Mouse (Mus musculus) 3134 (cell line): ENCODE results near the gene Bpi.

Experiments
- DNase-seq: peaks from one replicate; pipeline ENCODE4 v3.0.0-alpha.2; 2011; ENCODE audit warnings: low spot score; ENCODE audit not compliant: insufficient read length; ENCODE audit errors: extremely low read depth

Bpi gene

GRCm38 (mm10) chr2:158241126-158241738 lies 16.7 kb upstream of the Bpi start:
- DNase-seq, result no peak

GRCm38 (mm10) chr2:158242170-158242896 lies 15.6 kb upstream of the Bpi start:
- no peak for DNase-seq

GRCm38 (mm10) chr2:158243129-158243870 lies 14.6 kb upstream of the Bpi start:
- DNase-seq, result no peak

GRCm38 (mm10) chr2:158245072-158245817 lies 12.6 kb upstream of the Bpi start:
- no peak for DNase-seq

GRCm38 (mm10) chr2:158247852-158248251 lies 10.0 kb upstream of the Bpi start:
- DNase-seq, result no peak

GRCm38 (mm10) chr2:158248318-158248717 lies 9.6 kb upstream of the Bpi start:
- no peak for DNase-seq

- no peak for DNase-seq
These were observed 7.3 kb upstream of the Bpi start for GRCm38 (mm10) chr2:158250558-158250957.

GRCm38 (mm10) chr2:158253806-158254205 lies 4.1 kb upstream of the Bpi start:
- no peak for DNase-seq

- DNase-seq, result no peak
These were observed 1.0 kb upstream of the Bpi start for GRCm38 (mm10) chr2:158256894-158257293.

- no peak for DNase-seq
These were observed 887 bp downstream of the Bpi start for GRCm38 (mm10) chr2:158258781-158259180.

- no peak for DNase-seq
These were observed 1.6 kb downstream of the Bpi start for GRCm38 (mm10) chr2:158259498-158259897.

GRCm38 (mm10) chr2:158264877-158265276 lies 7.0 kb downstream of the Bpi start:
- no peak for DNase-seq

GRCm38 (mm10) chr2:158270017-158270416 lies 12.1 kb downstream of the Bpi start:
- DNase-seq, result no peak

GRCm38 (mm10) chr2:158273646-158274045 lies 15.8 kb downstream of the Bpi start:
- DNase-seq, result no peak

GRCm38 (mm10) chr2:158275349-158275748 lies 17.5 kb downstream of the Bpi start:
- DNase-seq, result no peak

- no peak for DNase-seq
These were observed 17.9 kb downstream of the Bpi start for GRCm38 (mm10) chr2:158275811-158276210.

- no peak for DNase-seq
These were observed 18.6 kb downstream of the Bpi start for GRCm38 (mm10) chr2:158276451-158276850.

- no peak for DNase-seq
These were observed 19.0 kb downstream of the Bpi start for GRCm38 (mm10) chr2:158276878-158277277.

GRCm38 (mm10) chr2:158279656-158280055 lies 21.8 kb downstream of the Bpi start:
- no peak for DNase-seq

GRCm38 (mm10) chr2:158281497-158282205 lies 23.8 kb downstream of the Bpi start:
- no peak for DNase-seq
